Mouse (Mus musculus) heart, postnatal 0 days (tissue): ENCODE measurements around the gene Rtp1. TPM values are rescaled to one million over a fixed set of nuclear protein-coding genes. Genes with fewer than 3 reads are reported as not detected.

Experiments
- ATAC-seq: fragments of 200-750 bp; cut with Nextera tagmentation; 2 replicates; pipeline ENCODE4 v1.8.0; 2017; ENCODE audit warnings: low read depth, moderate number of reproducible peaks, moderate library complexity; ENCODE audit not compliant: insufficient read depth
- DNase-seq: peaks from one replicate; pipeline ENCODE4 v3.0.0-alpha.2; 2016; ENCODE audit warnings: low spot score
- H3K27ac ChIP-seq: fragments of 300-500 bp; sonication (generic); 2 replicates; pipeline ENCODE4 v1.5.1; 2014; ENCODE audit warnings: low read depth, mild to moderate bottlenecking
- H3K27me3 ChIP-seq: fragments of 300-500 bp; sonication (generic); 2 replicates; pipeline ENCODE4 v1.6.1; 2014; ENCODE audit warnings: low read length, mixed read lengths; ENCODE audit not compliant: control insufficient read depth, insufficient read depth
- H3K36me3 ChIP-seq: fragments of 300-500 bp; sonication (generic); replicated peaks from 2 replicates; pipeline ENCODE4 v1.6.1; 2014; ENCODE audit warnings: low read length, mixed read lengths; ENCODE audit not compliant: control insufficient read depth, insufficient read depth
- H3K4me1 ChIP-seq: fragments of 300-500 bp; sonication (generic); 2 replicates; pipeline ENCODE4 v1.6.1; 2014; ENCODE audit warnings: antibody characterized with exemption; ENCODE audit not compliant: control insufficient read depth, insufficient read depth
- H3K4me2 ChIP-seq: fragments of 300-500 bp; sonication (generic); 2 replicates; pipeline ENCODE4 v1.6.1; 2014; ENCODE audit warnings: low read depth, mild to moderate bottlenecking, low read length, moderate library complexity
- H3K4me3 ChIP-seq: fragments of 300-500 bp; sonication (generic); 2 replicates; pipeline ENCODE4 v1.5.1; 2014; ENCODE audit warnings: low read depth, low read length
- H3K9ac ChIP-seq: fragments of 300-500 bp; sonication (generic); replicated peaks from 2 replicates; pipeline ENCODE4 v1.6.1; 2014; ENCODE audit warnings: low read depth, low read length, mixed read lengths
- H3K9me3 ChIP-seq: fragments of 300-500 bp; sonication (generic); replicated peaks from 2 replicates; pipeline ENCODE4 v1.6.1; 2016; ENCODE audit warnings: low read length; ENCODE audit not compliant: control insufficient read depth
- CTCF ChIP-seq: IDR thresholded peaks from 2 replicates; pipeline ENCODE4 v1.5.1; 2016; ENCODE audit warnings: antibody characterized with exemption, control low read depth, low read depth
- EP300 ChIP-seq: IDR thresholded peaks from 2 replicates; pipeline ENCODE4 v1.6.1; 2016; ENCODE audit warnings: antibody characterized with exemption, low read depth
- WGBS: fragments of 180-500 bp; shearing (Covaris S2); extraction: QIAGEN DNeasy Blood & Tissue Kit; methylation state at CpG from one replicate; pipeline ENCODE4 v1.1.7; 2014; 5-methylcytosine and 5-hydroxymethylcytosine counted together
- polyA plus RNA-seq: library from polyadenylated mRNA; unstranded; fragments of >200 nt; fragmentation: Nextera tagmentation; extraction: Ambion mirVana; gene quantifications from 2 replicates; pipeline ENCODE4 v1.2.1, GENCODE M21; 2015
- total RNA-seq: library from RNA; depleted of rRNA; stranded (reverse); fragments of >200 nt; gene quantifications from 2 replicates; pipeline ENCODE4 v1.2.3, GENCODE M21; 2014; ENCODE audit warnings: low replicate concordance

The Rtp1 gene
- total and polyA plus RNA-seq, 2 experiments from 2014 or later, result not detected

GRCm38 (mm10) chr16:23403008-23403755, 25.8 kb upstream of the Rtp1 start:
- H3K36me3 ChIP-seq, result no peaks in the 10 kb centered on the region
- no peaks in the 10 kb centered on the region for H3K9me3 ChIP-seq
- no peak overlapping the region for H3K9ac ChIP-seq
- no peaks in the 10 kb centered on the region for H3K27me3 ChIP-seq
- ATAC-seq (no peak; the same call in 1 of the 2 replicates), DNase-seq (peak; percentile 56)
- no peaks in the 10 kb centered on the region for H3K4me1 ChIP-seq
- WGBS, result 28% methylated on average over 8 of the region's 8 CpGs
- H3K4me2 ChIP-seq, result no peak overlapping the region
- no peak for TF ChIP-seq EP300
- TF ChIP-seq CTCF, result peak; percentile 85
- H3K4me3 ChIP-seq, result no peak overlapping the region
- no peak overlapping the region for H3K27ac ChIP-seq

GRCm38 (mm10) chr16:23412930-23413329, 16.0 kb upstream of the Rtp1 start:
- no peak overlapping the region for H3K9ac ChIP-seq
- no peak for DNase-seq
- WGBS, result 73% methylated on average over 6 of the region's 6 CpGs
- no peak overlapping the region for H3K4me3 ChIP-seq
- H3K36me3 ChIP-seq, result no peaks in the 10 kb centered on the region
- no peak for ATAC-seq
- TF ChIP-seq EP300, result no peak
- TF ChIP-seq CTCF, result no peak
- no peaks in the 10 kb centered on the region for H3K27me3 ChIP-seq
- no peaks in the 10 kb centered on the region for H3K9me3 ChIP-seq
- H3K4me1 ChIP-seq, result peaks cover 13% of the 10 kb centered on the region; the same call in 1 of the 2 replicates
- H3K27ac ChIP-seq, result no peak overlapping the region
- H3K4me2 ChIP-seq, result no peak overlapping the region

- Histone ChIP-seq H3K4me2 (peak overlapping the region; percentile 43), H3K4me3 (no peak overlapping the region; the same call in 1 of the 2 replicates), H3K9ac (no peak overlapping the region), H3K9me3 (no peaks in the 10 kb centered on the region), H3K4me1 (peaks cover 13% of the 10 kb centered on the region; the same call in 1 of the 2 replicates), H3K27me3 (no peaks in the 10 kb centered on the region), H3K36me3 (no peaks in the 10 kb centered on the region), H3K27ac (peak overlapping the region; percentile 69)
- ATAC-seq (peak; percentile 87), DNase-seq (peak; percentile 45)
- 32% methylated on average over 10 of the region's 10 CpGs for WGBS
- TF ChIP-seq EP300, result no peak
- TF ChIP-seq CTCF, result no peak
These were observed 12.7 kb upstream of the Rtp1 start for GRCm38 (mm10) chr16:23416261-23416656.

- H3K4me2 ChIP-seq, result peak overlapping the region; percentile 43
- H3K36me3 ChIP-seq, result no peaks in the 10 kb centered on the region
- DNase-seq (peak; percentile 61), ATAC-seq (peak; percentile 76)
- no peaks in the 10 kb centered on the region for H3K9me3 ChIP-seq
- H3K4me3 ChIP-seq, result no peak overlapping the region; the same call in 1 of the 2 replicates
- H3K27me3 ChIP-seq, result no peaks in the 10 kb centered on the region
- no peak for TF ChIP-seq CTCF
- TF ChIP-seq EP300, result no peak
- no peak overlapping the region for H3K9ac ChIP-seq
- peak overlapping the region; percentile 69 for H3K27ac ChIP-seq
- peaks cover 13% of the 10 kb centered on the region; the same call in 1 of the 2 replicates for H3K4me1 ChIP-seq
- 29% methylated on average over 9 of the region's 9 CpGs for WGBS
These were observed 12.2 kb upstream of the Rtp1 start for GRCm38 (mm10) chr16:23416657-23417293.

- ATAC-seq (no peak), DNase-seq (no peak)
- no peaks in the 10 kb centered on the region for H3K36me3 ChIP-seq
- H3K4me1 ChIP-seq, result peaks cover 13% of the 10 kb centered on the region; the same call in 1 of the 2 replicates
- no peak overlapping the region for H3K4me2 ChIP-seq
- H3K9me3 ChIP-seq, result no peaks in the 10 kb centered on the region
- no peak overlapping the region for H3K9ac ChIP-seq
- H3K4me3 ChIP-seq, result no peak overlapping the region
- 81% methylated on average over 13 of the region's 13 CpGs for WGBS
- no peak overlapping the region for H3K27ac ChIP-seq
- no peak for TF ChIP-seq EP300
- no peak for TF ChIP-seq CTCF
- H3K27me3 ChIP-seq, result no peaks in the 10 kb centered on the region
These were observed 11.3 kb upstream of the Rtp1 start for GRCm38 (mm10) chr16:23417456-23418240.
